Mouse (Mus musculus) adrenal gland, postnatal 10 days (tissue): ENCODE measurements at regions not wholly inside any gene's neighbourhood (a gene's known extent, or its start where the extent isn't known, plus 50 kb on each side); places are given as distances from the start of the nearest gene placed in this dataset.
"Not testable (repeated sequence)": the region's sequence is repeated elsewhere in the genome, so short reads cannot be mapped to it uniquely, and the experiment has no call there.

Source experiments
- DNase-seq: peaks from one replicate; pipeline ENCODE4 v3.0.0; 2021; ENCODE audit warnings: mixed read lengths

- no peak for DNase-seq
These were observed 120.4 kb upstream of the Thpo start for GRCm38 (mm10) chr16:20854696-20855213.

DNA sequence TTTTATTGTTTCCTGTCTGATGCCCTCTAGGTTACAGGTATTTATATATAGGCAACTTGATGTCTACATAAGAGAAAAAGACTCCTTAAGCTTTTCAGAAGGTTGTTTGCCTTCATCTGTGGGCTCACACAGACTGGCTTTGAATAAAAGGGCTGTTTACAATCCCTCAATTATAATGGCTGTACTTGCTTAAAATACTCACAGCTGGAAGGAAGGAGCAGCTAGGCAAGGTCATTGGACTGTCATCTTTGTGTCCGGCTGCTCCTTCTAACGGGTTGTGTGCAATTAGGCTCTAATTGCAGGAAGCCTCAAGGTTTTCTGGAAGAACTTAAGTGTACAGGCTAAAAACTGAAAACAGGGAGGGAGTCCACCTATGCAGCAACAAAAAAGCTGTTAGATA lies 103.8 kb upstream of the Thpo start:
- no peak for DNase-seq

DNA sequence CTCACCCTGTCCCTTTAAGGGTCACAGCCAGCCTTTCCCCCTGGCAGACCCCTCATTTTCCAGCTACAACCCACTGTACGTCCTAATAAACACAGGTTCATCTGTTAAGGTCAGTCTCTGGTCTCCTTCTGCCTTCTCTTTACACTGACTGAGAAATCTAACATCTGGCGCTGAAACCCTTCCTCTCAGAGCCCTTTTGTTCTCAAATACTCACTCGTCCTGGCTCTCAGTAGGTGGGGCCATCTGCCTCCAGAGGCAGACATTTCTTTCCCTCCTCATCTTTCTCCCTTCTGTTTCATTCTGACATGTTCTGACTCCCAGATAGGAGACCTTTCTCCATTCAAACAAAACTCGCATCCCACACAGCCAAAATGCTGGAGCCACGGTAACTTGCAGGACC lies 102.6 kb upstream of the Thpo start:
- DNase-seq = no peak

DNA sequence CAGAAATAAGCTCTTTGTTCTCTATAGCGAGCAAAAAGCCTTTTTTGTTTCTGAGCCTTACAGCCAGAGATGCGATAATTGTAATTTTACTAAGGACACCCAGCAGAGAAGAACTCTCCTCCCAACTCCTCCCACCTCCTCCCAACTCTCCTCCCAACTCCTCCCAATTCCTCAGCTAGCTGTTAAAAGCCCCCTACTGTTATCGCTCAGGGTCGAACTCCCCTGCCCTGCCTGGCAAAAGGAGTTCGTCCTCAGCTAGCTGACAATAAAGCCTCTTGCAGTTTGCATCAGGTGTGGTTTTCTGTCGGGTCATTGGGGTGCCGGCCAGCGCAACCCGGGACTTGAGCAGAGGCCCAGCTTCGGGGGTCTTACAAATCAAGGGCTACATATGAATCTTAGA lies 99.5 kb upstream of the Thpo start:
- not testable (repeated sequence) for DNase-seq

DNA sequence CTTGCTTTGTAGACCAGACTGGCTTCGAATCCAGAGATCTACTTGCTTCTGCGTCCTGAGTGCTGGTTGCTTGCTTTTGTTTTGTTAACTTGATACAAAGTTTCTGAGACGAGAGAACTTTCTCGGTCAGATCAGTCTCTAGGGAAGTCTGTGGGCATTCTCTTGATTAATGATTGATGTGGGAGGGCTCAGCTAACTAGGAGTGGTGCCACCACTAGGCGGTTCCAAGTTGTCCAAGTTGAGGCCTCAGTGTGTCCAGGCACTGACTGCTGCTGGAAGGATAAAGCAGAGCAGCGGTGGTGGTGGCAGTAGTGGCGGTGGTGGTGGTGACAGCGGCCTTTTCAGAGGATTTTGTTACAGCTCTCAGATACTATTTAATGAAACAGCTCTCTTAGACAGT lies 99.0 kb upstream of the Thpo start:
- DNase-seq = no peak

DNA sequence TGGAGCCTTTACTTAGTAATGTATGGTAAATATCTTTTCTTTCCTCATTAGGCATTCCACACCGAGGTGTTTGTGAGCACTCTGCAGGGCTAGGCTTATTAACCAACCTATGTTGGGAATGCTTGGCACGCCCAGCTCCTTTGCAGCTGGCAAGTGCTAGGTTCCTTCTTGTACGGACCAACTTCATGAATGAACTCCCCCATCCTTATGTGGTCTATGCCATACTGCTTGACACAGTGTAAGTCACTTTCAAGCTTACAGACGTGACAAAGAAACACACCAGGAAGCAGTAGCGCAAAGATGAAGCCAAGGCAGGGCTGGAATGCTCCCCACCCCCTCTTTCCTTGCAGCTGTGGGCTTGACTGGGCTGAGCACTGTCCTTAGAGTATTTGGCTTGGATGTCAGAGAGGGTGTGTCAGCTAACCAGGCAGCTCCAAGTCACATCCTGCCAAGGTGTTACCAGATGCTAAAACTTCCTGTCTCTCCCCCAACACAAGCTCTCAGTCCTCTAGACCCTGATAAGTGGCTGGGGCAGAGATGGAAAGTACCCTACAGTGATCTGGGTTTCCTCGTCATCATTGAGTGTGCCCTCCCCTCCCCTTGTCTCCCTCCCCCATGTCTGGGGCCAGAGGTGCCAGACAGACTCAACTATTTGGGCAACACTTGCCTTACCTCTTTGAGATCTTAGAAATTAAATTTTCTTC lies 95.6 kb upstream of the Thpo start:
- no peak for DNase-seq

DNA sequence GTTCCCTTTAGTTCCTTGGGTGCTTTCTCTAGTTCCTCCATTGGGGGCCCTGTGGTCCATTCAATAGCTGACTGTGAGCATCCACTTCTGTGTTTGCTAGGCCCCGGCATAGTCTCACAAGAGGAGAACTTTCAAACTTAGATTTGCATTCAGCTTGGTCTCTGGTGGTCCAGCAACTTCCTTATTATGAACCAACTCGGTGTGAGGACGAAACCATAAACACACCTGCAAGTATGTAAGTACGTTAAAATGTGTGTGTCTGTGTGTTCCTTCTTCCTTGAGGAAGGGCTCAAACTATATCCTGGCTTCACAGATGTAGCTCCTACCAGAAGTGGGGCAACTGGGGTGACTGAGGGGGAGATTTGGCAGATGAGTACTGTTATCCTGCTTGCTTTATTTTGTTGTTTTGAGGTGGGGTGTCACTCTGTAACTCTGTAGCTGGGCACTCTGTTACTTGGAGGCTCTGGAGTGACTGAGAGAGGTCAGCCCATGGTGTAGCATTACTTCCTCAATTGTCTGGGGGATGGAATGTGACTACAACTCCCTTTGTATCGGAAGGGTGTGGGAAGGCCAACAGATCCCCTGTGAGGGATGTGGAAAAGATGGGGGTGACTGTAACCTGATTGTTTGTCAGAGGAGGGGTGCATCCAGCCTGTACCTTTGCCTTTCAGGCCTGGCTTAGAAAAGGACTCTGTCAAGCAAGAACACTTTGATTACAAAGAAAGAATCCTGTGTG lies 94.9 kb upstream of the Thpo start:
- DNase-seq = no peak

- no peak for DNase-seq
These were observed 89.9 kb upstream of the Thpo start for GRCm38 (mm10) chr16:20824226-20824625.

GRCm38 (mm10) chr16:20820939-20821338 lies 86.6 kb upstream of the Thpo start:
- no peak for DNase-seq

DNA sequence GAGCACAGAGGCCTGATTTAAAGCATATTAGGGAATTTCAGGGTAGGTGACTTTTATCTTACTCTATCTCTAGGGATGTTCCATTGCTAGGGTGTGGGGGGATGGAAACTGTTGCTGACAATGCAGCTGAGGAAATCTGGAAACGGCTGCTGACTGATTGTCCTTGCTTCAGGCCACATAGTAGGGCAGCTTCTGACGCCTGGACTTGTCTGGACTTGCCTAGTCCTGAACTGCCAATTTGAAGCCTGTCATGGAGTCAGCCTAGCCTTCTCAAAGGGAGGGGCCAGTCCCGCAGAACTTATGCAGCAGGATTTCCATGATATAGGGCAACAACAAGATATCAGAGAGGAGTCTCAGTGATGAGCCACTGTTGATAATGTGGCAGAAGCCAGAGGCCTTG lies 85.3 kb upstream of the Thpo start:
- DNase-seq = no peak

DNA sequence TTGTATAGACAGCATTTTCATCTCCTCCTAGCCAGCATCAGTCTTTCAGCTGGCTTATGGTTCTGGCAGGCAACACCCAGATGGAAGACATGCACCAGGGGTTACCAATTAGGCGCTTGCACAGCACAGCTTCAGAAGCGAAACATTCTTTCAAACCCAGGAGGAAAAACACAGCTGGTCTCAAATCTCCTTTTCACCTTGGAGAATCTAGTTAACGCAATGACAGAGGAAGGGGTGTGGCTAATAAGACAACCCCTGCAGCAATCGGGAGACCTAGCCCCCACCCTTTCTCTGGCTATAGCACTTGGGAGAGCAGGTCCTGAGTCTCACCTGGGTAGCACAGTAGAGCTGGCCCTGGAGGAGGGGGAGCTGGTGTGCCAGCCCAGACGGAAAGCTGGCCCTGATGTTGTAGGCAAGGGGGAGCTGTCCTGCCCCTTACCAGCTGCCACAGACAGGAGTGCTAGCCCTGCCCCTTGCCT lies 84.4 kb upstream of the Thpo start:
- no peak for DNase-seq

- no peak for DNase-seq
These were observed 80.7 kb upstream of the Thpo start for GRCm38 (mm10) chr16:20814976-20815375.

DNA sequence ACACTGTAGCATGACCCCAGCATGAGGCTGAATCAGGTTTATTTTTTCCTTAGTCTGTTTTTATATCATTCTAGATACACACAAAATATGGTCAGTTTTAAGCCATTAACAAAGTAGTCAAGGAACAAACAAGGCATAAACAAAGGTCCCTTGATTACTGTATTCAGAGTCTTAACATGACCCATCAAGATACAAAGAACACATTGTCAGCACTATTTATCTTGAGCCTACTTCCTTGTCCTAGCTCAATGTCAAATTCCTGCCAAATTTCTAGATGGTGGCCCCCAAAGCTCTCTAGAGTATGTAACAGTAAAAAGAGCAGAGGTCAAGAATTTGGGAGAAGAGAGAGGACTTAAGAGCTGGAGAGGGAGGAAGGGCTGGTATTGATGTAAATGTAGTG lies 79.9 kb upstream of the Thpo start:
- DNase-seq = no peak

GRCm38 (mm10) chr16:20812025-20812424 lies 77.7 kb upstream of the Thpo start:
- not testable (repeated sequence) for DNase-seq

GRCm38 (mm10) chr16:20810322-20810721 lies 76.0 kb upstream of the Thpo start:
- no peak for DNase-seq

DNA sequence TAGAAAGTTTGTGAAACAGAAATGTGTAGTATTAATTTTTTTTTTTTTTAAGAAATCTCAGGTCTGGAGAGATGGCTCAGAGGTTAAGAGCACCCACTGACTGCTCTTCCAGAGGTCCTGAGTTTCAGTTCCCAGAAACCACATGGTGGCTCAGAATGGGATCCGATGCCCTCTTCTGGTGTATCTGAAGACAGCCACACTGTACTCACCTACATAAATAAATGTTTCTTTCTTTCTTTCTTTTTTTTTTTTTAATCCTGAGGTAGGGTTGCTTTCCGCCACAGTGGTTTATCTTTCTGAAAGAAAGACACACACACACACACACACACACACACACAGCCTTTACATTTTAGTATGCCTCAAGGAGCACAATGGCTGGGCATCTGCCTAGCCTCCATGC lies 74.0 kb upstream of the Thpo start:
- no peak for DNase-seq

DNA sequence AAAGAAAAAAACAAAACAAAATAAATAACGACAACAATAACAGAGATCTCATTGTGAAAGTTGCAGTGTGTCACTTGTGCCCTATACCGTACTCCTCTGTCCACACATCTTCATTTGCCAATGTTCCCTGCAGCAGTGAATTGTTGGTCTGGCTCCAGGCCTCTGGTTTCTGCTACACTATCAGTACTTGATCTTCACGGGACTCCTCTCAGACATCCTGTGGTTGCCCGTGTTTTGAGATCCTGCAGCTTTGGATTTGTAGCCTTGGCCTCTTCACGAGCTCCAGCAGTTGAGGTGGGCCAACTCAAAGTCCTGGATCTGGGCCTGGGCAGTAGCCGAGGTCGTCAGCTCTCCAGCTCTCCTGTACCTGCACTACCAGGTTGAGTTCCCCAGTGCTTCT lies 72.4 kb upstream of the Thpo start:
- DNase-seq = no peak

GRCm38 (mm10) chr16:20805793-20806192 lies 71.5 kb upstream of the Thpo start:
- DNase-seq = no peak

DNA sequence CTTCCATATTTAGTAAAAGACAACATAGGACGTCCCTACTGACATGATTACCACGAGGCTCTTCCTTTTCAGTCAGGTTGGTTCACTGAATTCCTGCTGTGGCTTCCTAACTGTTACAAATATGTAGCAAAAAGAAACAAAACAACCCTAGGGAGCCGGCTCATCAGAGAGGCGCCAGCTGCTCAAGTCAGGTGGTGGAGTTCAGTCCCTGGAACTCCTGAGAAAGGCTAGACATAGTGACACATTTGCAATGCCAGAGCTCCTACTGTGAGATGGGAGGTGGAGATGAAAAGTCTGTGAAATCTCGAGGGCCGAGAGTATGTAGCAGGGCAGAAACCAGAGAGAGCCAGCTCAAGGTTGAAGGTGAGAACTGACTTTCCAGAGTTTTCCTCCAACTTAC lies 70.8 kb upstream of the Thpo start:
- DNase-seq = no peak

DNA sequence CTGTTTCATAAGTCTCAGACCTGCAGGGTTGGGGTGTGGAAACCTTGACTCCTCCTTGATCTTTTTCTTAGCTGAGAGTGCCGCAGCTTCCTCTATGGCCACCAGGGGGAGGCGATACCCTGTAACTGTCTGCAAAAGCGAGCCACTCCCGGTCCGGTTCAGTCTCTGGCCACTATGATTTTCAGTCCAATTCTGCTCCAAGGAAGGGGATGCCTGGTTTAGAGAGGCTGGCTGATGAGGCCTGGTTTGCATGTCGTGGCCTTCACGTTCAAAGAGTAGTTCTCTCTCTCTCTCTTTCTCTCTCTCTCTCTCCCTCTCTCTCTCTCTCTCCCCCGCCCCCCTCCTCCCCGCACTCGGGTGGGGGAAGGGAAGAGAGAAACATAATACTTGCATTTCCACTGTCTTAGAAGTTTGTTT lies 70.3 kb upstream of the Thpo start:
- DNase-seq = peak; percentile 83

GRCm38 (mm10) chr16:20803278-20803930 lies 69.1 kb upstream of the Thpo start:
- peak; percentile 24 for DNase-seq

- no peak for DNase-seq
These were observed 68.4 kb upstream of the Thpo start for GRCm38 (mm10) chr16:20802724-20803123.

DNA sequence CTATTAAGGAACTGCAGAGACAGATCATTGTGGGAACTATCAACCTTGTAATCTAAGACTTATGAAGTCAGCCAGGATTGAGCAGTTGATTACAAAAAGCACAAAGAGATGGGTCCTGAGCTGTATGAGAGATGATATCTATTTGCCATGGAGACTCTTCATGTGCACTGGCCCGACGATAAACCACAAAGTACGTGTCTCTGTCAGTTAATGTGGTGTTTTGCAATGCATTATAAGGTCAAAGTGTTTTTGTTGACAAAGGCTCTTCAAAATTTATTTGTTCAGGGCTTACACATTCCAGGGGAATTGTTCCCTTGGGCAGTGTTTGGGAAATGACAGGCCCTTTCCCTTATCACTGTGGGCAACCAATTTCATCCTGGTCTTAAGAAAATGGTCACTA lies 65.7 kb upstream of the Thpo start:
- DNase-seq = no peak
